Mouse (Mus musculus): Measurements from ENCODE around the gene Cep164. TPM values are rescaled to one million over a fixed set of nuclear protein-coding genes. Genes with fewer than 3 reads are reported as not detected.

Cep164 gene
- total RNA-seq, 2 experiments from 2014 or later: 10.2 to 16.1 TPM

Other genes with a start within 250 kb of the Cep164 start
- gene Bace1, start 9.9 kb upstream of the Cep164 start, total RNA-seq (2021): 10 to 100 TPM; 28.8 to 30.4 TPM
- gene Pcsk7, start 77.8 kb upstream of the Cep164 start, total RNA-seq (2021): 10 to 100 TPM; 23.4 to 29.6 TPM
- gene Rnf214, start 78.2 kb upstream of the Cep164 start, total RNA-seq (2021): 10 to 100 TPM; 37.4 to 42.3 TPM
- gene Tagln, start 107.4 kb upstream of the Cep164 start, total RNA-seq (2021): 10 to 100 TPM; 53.1 to 84.6 TPM
- gene Sidt2, start 126.6 kb upstream of the Cep164 start, total RNA-seq (2021): 100 to 1,000 TPM; 160 to 179 TPM
- gene Pafah1b2, start 184.0 kb upstream of the Cep164 start, total RNA-seq (2021): 100 to 1,000 TPM; 118 to 119 TPM
- 10 to 100 TPM; 50.2 to 55.1 TPM for gene Sik3, start 184.1 kb upstream of the Cep164 start, total RNA-seq (2021)

Data from adrenal gland, postnatal 10 days (tissue).